Mouse (Mus musculus) ovary, postnatal 14 days (tissue): ENCODE results near the gene Cdc25a.

ENCODE experiments used
- DNase-seq: peaks from one replicate; pipeline ENCODE4 v3.0.0; 2022; ENCODE audit warnings: low spot score

Cdc25a gene

DNA sequence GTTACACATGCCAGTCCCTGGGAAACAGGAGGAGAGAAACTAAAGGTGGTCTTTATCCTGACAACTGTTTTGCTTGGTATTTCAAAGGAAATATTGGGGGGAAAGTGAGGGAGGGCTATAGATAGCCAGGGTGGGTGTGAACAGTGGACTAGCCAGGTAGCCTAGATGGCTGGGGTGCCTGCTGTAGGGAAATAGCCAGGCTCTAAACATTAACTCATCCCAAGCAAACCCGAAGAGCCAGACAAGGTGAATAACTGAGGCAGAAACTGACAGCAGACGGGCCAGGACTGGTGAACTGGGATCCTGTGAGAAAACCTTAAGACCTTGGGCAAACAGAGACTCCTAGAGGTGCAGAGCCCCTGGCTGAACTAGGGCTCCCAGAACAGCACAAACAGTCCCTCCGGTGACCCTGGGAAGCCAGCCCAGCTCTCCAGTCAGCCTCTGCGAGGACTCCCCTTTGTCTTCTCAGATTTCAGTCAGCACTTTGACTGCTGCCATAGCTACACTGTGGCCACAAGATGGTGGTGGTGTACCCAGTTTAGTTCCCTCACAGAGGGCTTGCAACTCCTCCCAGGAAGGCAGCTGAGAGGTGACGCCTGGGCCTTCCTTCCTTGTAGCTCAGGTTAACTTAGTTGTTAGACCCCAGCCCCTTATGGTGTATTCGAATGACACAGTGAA, 19.2 kb downstream of the Cdc25a start:
- peak; percentile 53 for DNase-seq

DNA sequence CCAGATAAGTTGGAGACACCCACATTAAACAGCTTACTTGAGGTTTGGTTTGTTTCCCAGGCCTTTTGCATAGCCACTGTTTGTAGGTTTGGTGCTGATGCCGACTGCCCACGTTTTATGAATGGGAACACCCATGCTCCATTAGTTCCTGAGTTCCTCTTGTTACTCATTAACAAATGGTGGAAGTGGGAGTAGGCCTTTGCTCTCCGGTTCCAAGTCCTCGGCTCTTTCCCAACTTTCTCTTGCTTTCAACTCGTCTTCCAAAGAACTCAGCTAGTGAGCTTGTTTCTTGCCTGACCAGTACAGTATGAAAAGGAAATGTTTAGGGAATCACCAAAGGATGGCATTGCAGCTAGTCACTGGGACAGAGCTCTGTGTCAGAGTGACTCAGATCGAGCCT, 20.2 kb downstream of the Cdc25a start:
- DNase-seq = no peak

DNA sequence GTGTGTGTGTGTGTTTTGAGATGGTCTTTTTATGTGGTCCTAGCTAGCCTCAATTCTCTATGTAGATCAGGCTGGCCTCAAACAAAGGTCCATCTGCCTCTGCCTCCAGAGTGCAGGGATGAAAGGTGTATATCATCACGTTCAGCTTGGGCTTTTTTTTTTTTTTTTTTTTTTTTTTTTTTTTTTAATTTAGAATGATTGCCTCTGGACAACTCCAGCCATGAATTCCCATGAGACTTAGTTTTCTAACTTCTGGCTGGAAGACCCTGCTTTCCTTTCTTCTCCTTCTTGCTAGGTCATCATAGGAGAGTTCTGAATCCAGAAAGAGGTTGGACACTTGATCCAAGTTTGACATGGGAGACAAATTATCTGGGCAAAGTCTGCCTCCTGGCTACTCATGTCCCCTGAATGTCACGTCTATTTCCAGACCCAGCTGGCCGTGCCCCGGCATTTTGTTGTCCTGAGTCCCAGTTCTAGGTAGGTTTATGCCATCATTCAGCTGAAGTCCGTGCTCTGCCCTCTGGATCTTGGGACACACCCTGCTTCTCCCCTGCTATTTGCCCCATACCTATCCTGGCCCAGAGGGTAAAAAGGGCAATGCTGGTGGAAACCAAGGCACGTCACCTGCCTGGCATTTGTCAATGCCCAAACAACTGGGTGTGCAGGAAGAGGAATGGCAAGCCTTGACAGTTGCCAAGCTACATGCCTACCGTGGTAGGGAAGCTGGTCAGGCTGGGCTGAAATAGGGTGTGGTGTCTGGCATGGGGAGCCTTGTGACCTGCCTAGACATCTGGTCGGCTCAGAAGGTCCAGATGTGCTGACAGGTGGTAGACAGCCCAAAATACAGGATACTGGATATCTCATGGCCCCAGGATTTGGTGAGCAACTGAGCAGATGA, 21.1 kb downstream of the Cdc25a start:
- DNase-seq = no peak

DNA sequence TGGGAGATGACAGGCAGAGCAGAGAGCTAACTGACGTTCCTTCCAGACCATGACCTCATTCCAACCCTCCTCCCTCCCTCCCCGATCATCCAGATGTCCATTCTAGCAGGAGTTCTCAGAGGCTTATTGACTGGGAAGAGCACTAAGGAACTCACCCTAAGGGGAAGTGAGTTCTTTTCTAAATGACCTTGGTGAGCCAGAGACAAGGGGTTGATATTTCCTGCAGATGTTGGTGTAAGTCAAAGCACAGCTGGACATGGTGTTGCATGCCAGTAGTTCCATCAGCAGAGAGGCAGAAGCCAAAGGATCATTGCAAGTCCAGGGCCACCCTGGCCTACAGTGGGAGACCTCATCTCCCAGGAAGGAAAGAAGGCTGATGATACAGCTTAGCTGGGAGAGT, 22.6 kb downstream of the Cdc25a start:
- DNase-seq = no peak

DNA sequence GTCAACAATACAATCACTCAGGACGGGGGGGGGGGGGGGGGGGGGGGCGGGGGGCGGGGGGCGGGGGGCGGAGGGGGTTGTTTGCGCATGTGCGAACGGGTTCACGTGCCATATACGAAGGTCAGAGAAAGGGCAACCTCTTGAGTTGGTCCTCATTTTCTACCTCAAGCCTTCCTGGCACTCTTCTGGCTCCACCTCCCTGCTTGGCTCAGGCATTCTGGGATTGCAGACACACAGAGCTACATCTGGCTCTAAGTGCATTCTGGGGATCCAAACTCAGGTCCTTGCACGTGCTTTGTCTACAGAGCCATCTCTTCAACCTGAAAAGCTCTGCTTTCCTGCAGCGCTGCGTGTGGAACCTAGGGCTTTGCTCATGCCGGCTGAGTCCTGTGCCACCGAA, 24.0 kb downstream of the Cdc25a start:
- no peak for DNase-seq

DNA sequence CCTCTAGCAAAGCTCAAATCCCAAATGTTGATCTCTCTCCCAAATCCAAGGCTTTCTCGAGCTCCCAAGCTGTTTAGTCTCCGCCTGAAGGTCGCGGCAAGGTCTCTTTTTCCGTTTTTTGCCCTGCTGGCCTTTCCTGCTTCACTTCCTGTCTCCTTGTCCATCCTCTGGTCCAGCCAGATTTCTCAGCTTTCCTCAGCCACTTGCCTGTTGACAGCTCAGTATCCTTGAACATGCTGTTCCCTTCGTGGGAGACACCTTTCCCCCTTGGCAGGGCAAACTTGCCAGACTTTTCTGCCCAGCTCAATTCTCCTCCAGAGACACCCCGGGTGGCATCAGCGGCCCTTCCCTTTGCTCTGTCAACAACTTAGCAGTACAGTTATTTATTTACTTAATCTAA, 24.4 kb downstream of the Cdc25a start:
- DNase-seq = no peak

DNA sequence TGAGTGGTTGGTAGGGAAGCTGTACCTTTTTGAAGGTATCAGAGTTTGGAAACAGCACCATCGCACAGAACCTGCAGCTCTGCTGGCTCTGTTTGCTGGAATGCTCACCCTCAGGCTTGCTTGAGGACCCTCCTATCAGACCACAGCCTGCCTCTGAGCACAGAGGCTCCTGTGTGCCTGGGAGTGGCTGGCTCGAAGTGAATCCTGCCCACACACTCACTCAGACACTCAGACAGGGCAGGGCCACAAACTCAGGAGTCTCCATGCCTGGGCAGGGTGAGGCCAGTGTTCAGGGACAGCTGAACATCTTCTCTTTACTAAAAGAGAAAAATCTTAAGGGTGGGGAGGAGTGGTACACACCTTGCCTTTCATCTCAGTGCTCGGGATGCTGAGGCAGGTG, 25.2 kb downstream of the Cdc25a start:
- no peak for DNase-seq

DNA sequence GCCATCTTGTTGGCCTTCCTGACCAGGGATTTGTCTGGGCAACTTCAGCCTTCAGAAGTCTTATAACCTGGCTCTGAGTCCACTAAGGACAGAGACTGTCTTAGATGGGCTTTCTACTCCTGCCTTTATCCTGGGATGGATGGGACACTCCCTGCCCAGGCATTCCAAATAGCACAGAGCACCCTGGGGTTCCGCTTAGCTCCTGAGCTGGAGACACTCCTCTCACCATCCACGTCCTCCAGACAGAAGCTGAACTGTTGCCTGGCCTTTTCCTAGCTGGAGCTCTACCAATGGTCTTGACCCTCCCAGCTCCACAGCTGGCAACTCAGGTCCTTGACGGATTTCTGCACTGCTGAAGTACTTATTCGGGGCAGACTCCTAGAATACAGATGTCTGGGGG, 26.9 kb downstream of the Cdc25a start:
- no peak for DNase-seq

DNA sequence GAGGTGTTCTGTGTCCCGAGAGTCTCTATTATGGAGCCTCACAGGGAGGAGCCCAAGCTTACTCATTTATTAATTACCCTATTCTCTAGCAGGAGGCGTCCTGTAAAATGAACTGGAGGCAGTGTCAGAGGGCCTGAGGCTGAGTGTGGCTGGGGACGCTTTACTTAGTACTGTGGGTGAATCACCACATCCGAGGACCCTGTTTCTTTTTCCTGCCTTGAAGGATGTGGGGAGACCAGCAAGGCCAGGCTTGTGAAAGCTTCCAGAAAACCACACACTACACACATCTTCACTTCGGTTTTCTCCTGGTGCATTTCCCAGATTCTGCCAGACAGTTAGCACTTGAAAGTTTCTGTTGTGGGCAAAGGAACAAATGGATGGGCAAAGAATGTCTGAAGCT, 27.4 kb downstream of the Cdc25a start:
- DNase-seq = no peak

DNA sequence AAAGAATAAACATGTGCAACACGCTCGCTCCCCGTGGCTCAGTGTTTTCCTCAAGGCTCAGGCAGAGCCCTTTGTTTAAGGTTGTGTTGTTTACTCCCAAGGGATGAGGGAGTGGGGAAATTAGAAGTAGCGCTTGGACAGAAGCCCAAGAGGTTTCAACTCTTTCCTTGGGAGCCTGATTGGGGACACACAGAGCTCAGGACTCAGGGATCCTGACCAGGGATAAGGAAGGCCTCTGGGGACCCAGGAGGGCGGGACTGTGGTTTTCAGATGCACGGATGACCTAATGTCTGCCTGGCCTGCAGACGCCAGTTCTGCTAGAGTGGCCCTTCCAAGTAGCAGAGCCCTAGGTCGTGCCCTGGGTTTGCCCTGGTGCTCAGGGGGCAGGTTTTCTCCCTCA, 31.9 kb downstream of the Cdc25a start:
- no peak for DNase-seq

DNA sequence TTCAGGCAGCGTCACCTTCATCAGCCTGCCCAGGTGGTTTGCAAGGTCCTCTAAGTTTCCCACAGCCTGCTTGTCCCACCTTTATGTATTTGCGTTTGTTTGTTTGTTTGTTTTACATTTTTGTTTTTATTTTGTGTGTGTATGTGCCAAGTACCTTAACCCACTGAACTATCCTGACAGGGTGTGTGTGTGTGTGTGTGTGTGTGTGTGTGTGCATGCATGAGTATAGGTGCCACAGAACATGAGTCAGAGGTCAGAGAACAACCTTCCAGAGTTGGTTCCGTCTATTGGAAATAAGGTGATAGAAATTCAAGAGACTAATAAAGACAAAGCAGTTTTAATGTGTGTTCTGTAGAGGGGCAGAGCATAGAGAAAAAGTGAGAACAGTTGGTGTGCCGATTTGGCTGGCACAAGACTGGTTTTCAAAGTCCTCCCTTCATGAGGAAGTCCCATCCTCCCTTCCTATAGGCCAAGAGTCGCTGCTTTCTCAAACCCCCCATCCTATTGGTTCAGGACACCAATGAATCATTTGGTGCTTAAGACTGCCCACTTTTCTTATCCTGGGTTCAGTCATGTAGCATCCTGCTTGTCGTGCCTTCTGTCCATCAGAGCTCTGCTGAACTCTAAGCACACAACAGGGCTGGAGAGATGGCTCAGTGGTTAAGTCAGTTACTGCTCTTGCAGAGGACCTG, 32.5 kb downstream of the Cdc25a start:
- no peak for DNase-seq

DNA sequence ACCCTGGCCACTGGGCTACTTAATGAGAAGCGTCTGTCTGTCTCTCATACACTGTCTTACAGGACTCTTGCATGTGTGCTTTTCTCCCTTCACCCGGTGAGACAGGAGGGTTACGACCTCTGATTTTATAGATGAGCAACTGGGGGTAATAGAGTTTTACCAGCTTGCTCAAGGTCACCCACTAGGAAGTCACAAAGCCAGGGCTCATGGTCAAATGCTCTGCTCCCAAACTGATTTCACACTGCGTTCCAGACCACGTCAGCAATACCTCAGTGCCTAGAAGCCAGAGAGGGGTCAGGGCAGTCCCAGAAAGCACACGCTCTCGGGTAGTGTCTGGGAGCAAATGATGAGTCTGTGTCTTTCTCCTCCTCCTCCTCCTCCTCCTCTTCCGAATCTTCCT, 33.7 kb downstream of the Cdc25a start:
- DNase-seq = no peak

DNA sequence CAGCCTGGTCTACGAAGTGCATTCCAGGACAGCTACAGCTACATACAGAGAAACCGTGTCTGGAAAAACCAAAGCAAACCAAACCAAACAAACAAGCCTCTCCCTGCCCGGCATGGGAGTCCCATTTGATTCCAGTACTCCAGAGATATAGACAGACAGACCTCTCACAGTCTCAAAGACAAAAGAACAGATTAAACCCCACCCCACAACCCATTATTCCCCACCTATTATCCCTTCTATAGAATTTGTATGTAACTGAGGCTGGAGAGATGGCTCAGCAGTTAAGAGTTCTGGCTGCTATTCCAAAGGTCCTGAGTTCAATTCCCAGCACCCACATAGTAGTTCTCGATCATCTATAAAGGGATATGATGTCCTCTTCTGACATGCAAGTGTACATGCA, 34.5 kb downstream of the Cdc25a start:
- DNase-seq = no peak

DNA sequence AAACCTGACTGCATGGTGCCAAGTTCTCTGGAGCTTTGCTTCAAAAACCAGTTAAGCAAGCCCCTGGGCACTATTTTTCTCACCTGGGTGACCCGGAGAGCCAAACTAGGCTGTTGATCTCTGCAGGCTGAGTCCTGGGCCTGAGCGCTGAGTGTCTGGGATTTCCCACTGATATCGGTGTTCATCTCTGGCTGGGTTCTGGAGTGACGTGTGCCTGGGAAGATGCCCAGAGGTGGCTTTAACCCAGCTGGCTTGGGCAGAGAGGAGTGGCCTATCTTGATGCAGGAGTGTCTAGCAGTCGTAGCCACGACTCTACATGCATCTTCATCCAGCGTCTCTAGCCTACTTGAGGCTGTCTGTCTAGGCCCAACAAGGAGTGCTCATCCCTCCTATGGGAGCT, 36.4 kb downstream of the Cdc25a start:
- peak; percentile 35 for DNase-seq

DNA sequence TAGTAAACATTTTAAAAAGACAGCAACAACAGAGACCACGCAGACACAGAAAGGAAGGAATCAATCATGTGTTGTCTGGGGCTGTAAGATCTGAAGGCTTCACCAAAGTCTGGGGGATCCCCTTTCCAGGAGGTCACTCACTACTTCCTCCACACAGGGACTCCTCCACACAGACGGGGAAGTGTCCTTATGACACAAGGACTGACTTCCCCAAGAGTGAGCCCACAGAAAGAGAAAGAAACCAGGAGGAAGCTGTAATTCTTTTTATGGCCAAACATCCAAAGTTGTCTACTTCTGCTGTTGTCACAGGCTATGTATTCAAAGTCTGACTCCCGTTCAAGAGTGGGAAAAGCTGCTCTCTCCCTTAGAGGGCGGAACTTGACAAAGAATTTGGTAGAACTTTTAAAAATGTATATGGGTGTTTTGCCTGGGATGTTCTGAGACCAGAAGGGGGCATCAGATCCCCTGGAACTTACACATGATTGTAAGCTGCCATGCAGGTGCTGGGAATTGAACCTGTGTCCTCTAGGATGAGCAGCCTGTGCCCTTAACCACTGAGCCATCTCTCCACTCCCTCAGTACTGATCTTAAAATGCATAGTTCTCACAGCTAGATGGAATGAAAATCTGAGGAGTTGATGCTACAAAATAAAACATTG, 39.0 kb downstream of the Cdc25a start:
- no peak for DNase-seq

DNA sequence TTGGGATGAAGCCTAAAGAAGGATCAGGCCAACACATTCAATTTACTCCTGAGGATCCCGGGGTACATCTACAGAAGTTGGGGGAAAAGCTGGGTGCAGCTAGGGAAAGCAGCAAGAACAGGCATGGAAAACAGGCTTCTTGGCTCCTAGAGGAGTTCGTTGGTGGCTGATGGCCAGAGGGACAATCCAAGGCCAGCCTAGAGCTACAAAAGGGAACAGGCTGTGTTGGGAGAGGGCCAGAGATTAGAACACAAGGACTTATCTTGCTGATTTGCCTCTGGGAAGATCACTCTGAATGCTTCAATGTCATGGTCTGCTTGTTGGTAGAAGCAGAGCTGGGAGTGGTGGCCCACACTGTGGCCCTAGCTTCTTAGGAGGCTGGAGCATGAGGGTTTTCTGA, 42.6 kb downstream of the Cdc25a start:
- DNase-seq = no peak

DNA sequence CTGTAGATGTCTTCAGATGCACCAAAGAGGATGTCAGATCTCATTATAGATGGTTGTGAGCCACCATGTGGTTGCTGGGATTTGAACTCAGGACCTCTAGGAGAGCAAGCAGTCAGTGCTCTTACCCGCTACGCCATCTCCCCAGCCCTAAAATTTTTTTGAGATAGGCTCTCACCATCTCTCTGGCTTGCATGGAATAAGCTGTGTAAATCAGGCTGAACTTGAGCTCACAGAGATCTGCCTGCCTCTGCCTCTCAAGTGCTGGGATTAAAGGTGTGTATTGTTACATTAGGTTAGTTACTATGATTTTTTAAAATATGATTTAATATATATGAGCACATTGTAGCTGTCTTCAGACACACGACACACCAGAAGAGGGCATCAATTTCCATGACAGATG, 53.8 kb downstream of the Cdc25a start:
- DNase-seq = no peak

DNA sequence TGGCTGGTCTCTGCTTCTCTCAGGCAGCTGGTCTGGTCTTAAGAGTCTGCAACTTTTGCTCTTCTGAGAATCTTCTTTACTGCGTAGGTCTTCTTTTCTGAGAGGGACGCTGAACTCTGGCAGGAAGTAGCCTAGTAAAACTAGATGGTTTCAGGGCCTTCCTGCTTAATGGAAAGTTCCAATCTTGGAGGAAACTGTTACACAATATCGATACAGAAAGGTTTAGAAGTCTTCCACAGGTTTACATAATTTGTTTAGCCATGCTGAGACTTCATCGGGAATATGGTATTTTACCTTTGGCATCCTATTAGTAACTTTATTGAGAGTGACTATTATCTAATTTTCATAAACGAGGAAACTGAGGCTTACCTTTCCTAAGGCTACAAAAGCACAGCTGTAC, 54.7 kb downstream of the Cdc25a start:
- no peak for DNase-seq

DNA sequence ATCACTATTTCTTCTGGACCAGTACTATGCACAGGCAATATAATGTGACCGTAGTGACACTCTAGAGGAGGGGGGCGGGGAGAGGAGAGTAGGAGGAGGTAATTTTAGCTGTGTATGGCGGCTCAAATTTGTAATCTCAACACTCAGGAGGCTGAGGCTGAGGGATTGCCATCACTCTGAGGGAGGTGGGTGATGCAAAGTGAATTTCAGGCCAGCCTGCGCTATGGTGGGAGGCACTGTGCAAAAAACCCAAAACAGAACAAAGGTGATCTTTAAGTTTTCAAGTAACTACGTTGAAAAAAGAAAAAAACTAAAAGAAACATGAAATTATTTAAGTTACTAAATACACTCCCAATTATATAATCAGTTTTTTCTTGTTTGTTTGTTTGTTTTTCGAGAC, 55.4 kb downstream of the Cdc25a start:
- DNase-seq = no peak

DNA sequence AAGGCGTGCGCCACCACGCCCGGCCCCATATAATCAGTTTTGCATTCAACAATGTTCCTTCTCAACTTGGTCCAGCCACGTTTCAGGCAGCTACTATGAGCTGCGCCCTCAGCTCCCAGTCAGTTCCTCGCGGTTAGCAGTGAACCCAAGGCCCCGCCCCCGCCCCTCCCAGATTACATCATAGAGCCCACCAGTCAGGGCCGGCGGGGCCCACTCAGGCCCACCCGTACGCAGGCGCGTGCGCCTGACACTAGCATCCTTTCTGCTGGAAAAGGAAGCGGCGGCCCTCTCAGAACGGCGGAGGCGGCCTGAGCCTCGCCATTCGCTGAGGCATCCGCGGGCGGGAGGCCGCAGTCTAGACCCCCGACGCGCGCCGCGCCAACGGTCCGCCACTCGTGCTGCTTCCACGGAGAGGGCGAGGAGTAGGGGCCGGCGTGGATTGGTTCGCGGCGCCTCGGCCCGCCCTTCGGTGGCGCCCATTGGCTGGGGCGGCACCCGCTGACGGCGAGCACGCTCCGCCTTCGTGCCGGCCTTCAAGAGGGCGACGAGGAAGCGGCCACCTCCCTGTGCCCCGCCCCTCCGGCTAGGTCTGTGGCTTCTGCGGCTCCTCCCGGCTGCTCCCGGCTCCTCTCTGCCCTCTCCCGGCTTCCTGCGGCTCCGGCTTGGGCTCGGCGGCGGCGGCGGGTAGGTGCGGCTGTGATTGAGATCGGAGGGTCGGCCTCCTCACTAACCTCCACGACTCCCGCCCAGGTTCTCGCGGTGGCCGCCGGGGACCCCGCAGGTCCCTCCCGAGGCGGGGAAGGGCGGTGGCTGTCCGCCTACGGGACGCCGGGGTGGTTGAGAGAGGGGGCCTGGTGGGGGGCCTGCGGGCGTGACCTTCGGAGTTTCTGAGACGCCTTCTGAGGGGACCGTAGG, 56.1 kb downstream of the Cdc25a start, which contains the start of gene Map4:
Map4 (plus strand) TSS at position 204 of the 915 bp plus-strand sequence.
- DNase-seq = peak; percentile 93

DNA sequence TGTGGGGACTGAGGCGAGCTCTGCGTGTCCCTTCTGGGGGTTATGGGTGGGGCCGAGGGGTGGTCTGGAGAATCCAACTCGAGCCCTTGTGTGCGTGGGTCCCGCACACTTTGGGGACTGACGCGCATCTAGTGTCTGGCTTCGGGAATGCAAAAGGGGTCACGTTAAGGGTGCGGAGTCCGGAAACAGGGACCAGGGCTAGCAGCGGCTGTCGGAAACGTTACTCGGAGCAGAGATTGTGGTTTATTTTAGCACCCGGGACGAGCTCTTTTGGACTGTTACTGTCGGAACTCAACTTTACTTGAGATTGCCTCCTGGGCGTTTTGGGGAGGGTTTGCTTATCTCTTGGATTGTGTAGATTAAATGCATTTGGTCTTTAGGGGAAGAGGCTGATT, 57.0 kb downstream of the Cdc25a start:
- peak; percentile 9 for DNase-seq
